ENCODE assay signal across 9 mouse cellular contexts in genomic region chr11:71346024-71346423, GRCm38 (mm10).
DNase-seq lines count a peak whose midpoint lies in the region.
"Had no signal": no experiment of that assay in that cellular context is flagged by ENCODE, and none has a peak within 500 bp of the region (broad histone marks: within the 10 kb centered on the region; RNA-seq: fewer than 3 reads in every experiment).

No protein-coding gene starts in this region.

- H3K27me3 ChIP-seq in heart, embryonic 10.5 days (ENCODE audit: insufficient read depth, poor library complexity, severe bottlenecking): no peaks in the 10 kb centered on the region

- 29% methylated on average over 3 of the region's 3 CpGs for WGBS in heart, embryonic 10.5 days

- H3K4me1 ChIP-seq in heart, embryonic 10.5 days: no peaks in the 10 kb centered on the region

- H3K27ac ChIP-seq in heart, embryonic 10.5 days: no peak overlapping the region

- intact Hi-C loops in gastrocnemius, postnatal 36 days (cut with DNase I): loop anchor here (10.0 kb wide), 1 partner anchor 689 kb away; the partner anchor contains the start of gene Aipl1

- H3K9me3 ChIP-seq in heart, embryonic 10.5 days: no peaks in the 10 kb centered on the region

- peak; percentile 3 to 4 for DNase-seq in heart, adult 18-20 months
- DNase-seq in heart, embryonic 10.5 days (ENCODE audit: low spot score): no peak
- DNase-seq in Muller cell, postnatal 12 days (ENCODE audit: inconsistent ontology term): peak; percentile 74
- DNase-seq in cerebellum, adult 18-20 months: peak; percentile 50 to 69
- peak; percentile 41 for DNase-seq in layer of hippocampus, adult 9-10 months (ENCODE audit: low spot score)
- DNase-seq in right cerebral cortex, postnatal 10 days (ENCODE audit: low spot score in 2 of 2): peak; percentile 69 to 70
- no peak for DNase-seq in lung, postnatal 4 days
- DNase-seq in gastrocnemius, postnatal 36 days: no peak

- H3K36me3 ChIP-seq in heart, embryonic 10.5 days: no peaks in the 10 kb centered on the region
- H3K36me3 ChIP-seq: G1E had no signal

- H3K4me3 ChIP-seq in heart, embryonic 10.5 days: no peak overlapping the region

Comparison
In these comparisons a context has a peak if more than half of its experiments do, and no peak if none do; other contexts are left out.
1. DNase-seq: peak in heart, adult 18-20 months (2 of 2), Muller cell, postnatal 12 days (single experiment), cerebellum, adult 18-20 months (2 of 2), layer of hippocampus, adult 9-10 months (single experiment) and right cerebral cortex, postnatal 10 days (2 of 2); none in heart, embryonic 10.5 days (single experiment), lung, postnatal 4 days (0 of 2) and gastrocnemius, postnatal 36 days (0 of 2).